Mouse (Mus musculus) forebrain, embryonic 12.5 days (tissue): ENCODE data around the gene Klk1b5. TPM values are rescaled to one million over a fixed set of nuclear protein-coding genes. Genes with fewer than 3 reads are reported as not detected.
"Not testable (repeated sequence)": the region's sequence is repeated elsewhere in the genome, so short reads cannot be mapped to it uniquely, and the experiment has no call there.

Experiments used
- ATAC-seq: fragments of 200-750 bp; cut with Nextera tagmentation; 2 replicates; pipeline ENCODE4 v1.8.0; 2017; ENCODE audit warnings: moderate TSS enrichment; ENCODE audit not compliant: low FRiP score
- H3K27ac ChIP-seq: fragments of 300-500 bp; sonication (generic); 2 replicates; pipeline ENCODE4 v1.5.1; 2016; ENCODE audit warnings: mild to moderate bottlenecking
- H3K27me3 ChIP-seq: fragments of 300-500 bp; sonication (generic); 2 replicates; pipeline ENCODE4 v1.6.1; 2016; ENCODE audit warnings: mild to moderate bottlenecking
- H3K36me3 ChIP-seq: fragments of 300-500 bp; sonication (generic); replicated peaks from 2 replicates; pipeline ENCODE4 v1.6.1; 2016; ENCODE audit warnings: mild to moderate bottlenecking
- H3K4me1 ChIP-seq: fragments of 300-500 bp; sonication (generic); 2 replicates; pipeline ENCODE4 v1.6.1; 2016
- H3K4me2 ChIP-seq: fragments of 300-500 bp; sonication (generic); 2 replicates; pipeline ENCODE4 v1.6.1; 2016; ENCODE audit warnings: mild to moderate bottlenecking, moderate library complexity
- H3K4me3 ChIP-seq: fragments of 300-500 bp; sonication (generic); replicated peaks from 2 replicates; pipeline ENCODE4 v1.5.1; 2016; ENCODE audit warnings: mild to moderate bottlenecking
- H3K9ac ChIP-seq: fragments of 300-500 bp; sonication (generic); 2 replicates; pipeline ENCODE4 v1.6.1; 2016; ENCODE audit warnings: mild to moderate bottlenecking
- H3K9me3 ChIP-seq: fragments of 300-500 bp; sonication (generic); 2 replicates; pipeline ENCODE4 v1.6.1; 2016
- WGBS: fragments of 180-500 bp; shearing (Covaris S2); methylation state at CpG from one replicate; pipeline ENCODE4 v1.1.7; 2016; 5-methylcytosine and 5-hydroxymethylcytosine counted together
- polyA plus RNA-seq: library from polyadenylated mRNA; unstranded; fragments of >200 nt; fragmentation: Nextera tagmentation; extraction: Ambion mirVana; gene quantifications from 2 replicates; pipeline ENCODE4 v1.2.1, GENCODE M21; 2016

The Klk1b5 gene
- not detected in 2 replicates for polyA plus RNA-seq

- H3K9ac ChIP-seq, result no peak within 1 kb of the TSS
- H3K36me3 ChIP-seq, result no peaks in the 10 kb centered on the region
- WGBS, result 89% methylated on average over 1 of the region's 1 CpGs
- ATAC-seq, result no peak
- H3K4me2 ChIP-seq, result no peak within 1 kb of the TSS
- H3K9me3 ChIP-seq, result no peaks in the 10 kb centered on the region
- no peak within 1 kb of the TSS for H3K27ac ChIP-seq
- H3K4me1 ChIP-seq, result no peaks in the 10 kb centered on the region
- no peak within 1 kb of the TSS for H3K4me3 ChIP-seq
- H3K27me3 ChIP-seq, result no peaks in the 10 kb centered on the region
Measured at GRCm38 (mm10) chr7:44215645-44216044, at the start of gene Klk1b5. TSS of gene Klk1b5 (plus strand) at chr7:44215945.

GRCm38 (mm10) chr7:44179299-44180045 lies 36.3 kb upstream of the Klk1b5 start:
- H3K4me2 ChIP-seq, result no peak overlapping the region

GRCm38 (mm10) chr7:44186516-44186915 lies 29.2 kb upstream of the Klk1b5 start:
- H3K4me3 ChIP-seq, H3K4me1 ChIP-seq, H3K36me3 ChIP-seq, ATAC-seq, H3K27ac ChIP-seq, H3K27me3 ChIP-seq, H3K9me3 ChIP-seq, H3K4me2 ChIP-seq, H3K9ac ChIP-seq: not testable (repeated sequence)
- WGBS, result 70% methylated on average over 8 of the region's 8 CpGs

More at GRCm38 (mm10) chr7:44179299-44180045, 36.3 kb upstream of the Klk1b5 start:
- H3K36me3 ChIP-seq, result no peaks in the 10 kb centered on the region
- H3K4me3 ChIP-seq, result no peak overlapping the region
- WGBS, result 27% methylated on average over 9 of the region's 9 CpGs
- no peaks in the 10 kb centered on the region for H3K27me3 ChIP-seq
- no peaks in the 10 kb centered on the region; the same call in 1 of the 2 replicates for H3K9me3 ChIP-seq
- ATAC-seq, result no peak
- no peaks in the 10 kb centered on the region for H3K4me1 ChIP-seq
- H3K27ac ChIP-seq, result no peak overlapping the region
- H3K9ac ChIP-seq, result no peak overlapping the region

- not testable (repeated sequence) for ATAC-seq, H3K9me3 ChIP-seq, H3K36me3 ChIP-seq, H3K4me3 ChIP-seq, H3K4me2 ChIP-seq, H3K27me3 ChIP-seq, H3K9ac ChIP-seq, H3K4me1 ChIP-seq, H3K27ac ChIP-seq
Measured at GRCm38 (mm10) chr7:44187936-44188335, 27.8 kb upstream of the Klk1b5 start, which contains the start of gene Klk1b24. TSS of gene Klk1b24 (plus strand) at chr7:44188236.

GRCm38 (mm10) chr7:44193466-44193865 lies 22.3 kb upstream of the Klk1b5 start:
- ATAC-seq, H3K4me2 ChIP-seq, H3K36me3 ChIP-seq, H3K27ac ChIP-seq, H3K9me3 ChIP-seq, H3K27me3 ChIP-seq, H3K4me1 ChIP-seq, H3K4me3 ChIP-seq, H3K9ac ChIP-seq: not testable (repeated sequence)
- WGBS, result 86% methylated on average over 1 of the region's 1 CpGs

GRCm38 (mm10) chr7:44197891-44198290 lies 17.9 kb upstream of the Klk1b5 start, which contains the start of gene Klk1b3:
TSS of gene Klk1b3 (plus strand) at chr7:44198191.
- Histone ChIP-seq H3K9me3 (no peaks in the 10 kb centered on the region), H3K4me1 (no peaks in the 10 kb centered on the region), H3K27me3 (no peaks in the 10 kb centered on the region), H3K9ac (no peak within 1 kb of the TSS), H3K4me3 (no peak within 1 kb of the TSS), H3K4me2 (no peak within 1 kb of the TSS), H3K36me3 (no peaks in the 10 kb centered on the region), H3K27ac (no peak within 1 kb of the TSS)
- 65% methylated on average over 3 of the region's 3 CpGs for WGBS
- no peak for ATAC-seq

GRCm38 (mm10) chr7:44207135-44207534 lies 8.6 kb upstream of the Klk1b5 start, which contains the start of gene Klk1b4:
TSS of gene Klk1b4 (plus strand) at chr7:44207435.
- H3K9me3 ChIP-seq, H3K9ac ChIP-seq, ATAC-seq, H3K27ac ChIP-seq, H3K27me3 ChIP-seq, H3K4me2 ChIP-seq, H3K4me1 ChIP-seq, H3K36me3 ChIP-seq, H3K4me3 ChIP-seq: not testable (repeated sequence)
- whole genome bisulfite sequencing, result 56% methylated on average over 3 of the region's 3 CpGs

- no peak overlapping the region for H3K27ac ChIP-seq
- H3K4me3 ChIP-seq, result no peak overlapping the region
- no peaks in the 10 kb centered on the region for H3K36me3 ChIP-seq
- H3K27me3 ChIP-seq, result no peaks in the 10 kb centered on the region
- H3K9me3 ChIP-seq, result no peaks in the 10 kb centered on the region
- no peak for ATAC-seq
- H3K4me1 ChIP-seq, result no peaks in the 10 kb centered on the region
- no peak overlapping the region for H3K9ac ChIP-seq
- no peak overlapping the region for H3K4me2 ChIP-seq
- WGBS, result 90% methylated on average over 3 of the region's 3 CpGs
Measured at GRCm38 (mm10) chr7:44208307-44208706, 7.4 kb upstream of the Klk1b5 start.

- not testable (repeated sequence) for H3K36me3 ChIP-seq, H3K4me1 ChIP-seq, H3K4me3 ChIP-seq, ATAC-seq, H3K9me3 ChIP-seq, H3K9ac ChIP-seq, H3K27ac ChIP-seq, H3K27me3 ChIP-seq, H3K4me2 ChIP-seq
- WGBS, result 79% methylated on average over 9 of the region's 10 CpGs
Measured at GRCm38 (mm10) chr7:44221601-44222000, 5.9 kb downstream of the Klk1b5 start.

GRCm38 (mm10) chr7:44222335-44222734 lies 6.6 kb downstream of the Klk1b5 start:
- not testable (repeated sequence) for H3K27me3 ChIP-seq, H3K4me2 ChIP-seq, H3K9me3 ChIP-seq, H3K4me3 ChIP-seq, H3K4me1 ChIP-seq, H3K27ac ChIP-seq, H3K9ac ChIP-seq, H3K36me3 ChIP-seq, ATAC-seq
- 81% methylated on average over 6 of the region's 6 CpGs for WGBS

- no peaks in the 10 kb centered on the region for H3K36me3 ChIP-seq
- 42% methylated on average over 1 of the region's 1 CpGs for WGBS
- ATAC-seq, result no peak
Measured at GRCm38 (mm10) chr7:44225076-44225475, 9.3 kb downstream of the Klk1b5 start, which contains the start of gene Klk1. TSS of gene Klk1 (plus strand) at chr7:44225360.

GRCm38 (mm10) chr7:44235909-44236308 lies 20.2 kb downstream of the Klk1b5 start, which contains the start of gene Gm36864:
TSS of gene Gm36864 (plus strand) at chr7:44236177.
- WGBS, result 84% methylated on average over 3 of the region's 3 CpGs
- no peak for ATAC-seq
- no peak within 1 kb of the TSS for H3K4me2 ChIP-seq
- no peaks in the 10 kb centered on the region for H3K27me3 ChIP-seq
- H3K4me1 ChIP-seq, result no peaks in the 10 kb centered on the region
- no peak within 1 kb of the TSS for H3K27ac ChIP-seq
- H3K4me3 ChIP-seq, result no peak within 1 kb of the TSS
- H3K36me3 ChIP-seq, result no peaks in the 10 kb centered on the region
- H3K9me3 ChIP-seq, result no peaks in the 10 kb centered on the region
- H3K9ac ChIP-seq, result no peak within 1 kb of the TSS

More at GRCm38 (mm10) chr7:44225076-44225475, 9.3 kb downstream of the Klk1b5 start, which contains the start of gene Klk1:
- Histone ChIP-seq H3K9ac (no peak within 1 kb of the TSS), H3K4me2 (no peak within 1 kb of the TSS), H3K27ac (no peak within 1 kb of the TSS), H3K4me1 (no peaks in the 10 kb centered on the region), H3K9me3 (no peaks in the 10 kb centered on the region), H3K4me3 (no peak within 1 kb of the TSS), H3K27me3 (0 out of 2 replicates have a peak, but pooled peaks cover 3% of the 10 kb centered on the region)

- Histone ChIP-seq H3K4me1 (no peaks in the 10 kb centered on the region), H3K9ac (no peak overlapping the region), H3K4me2 (no peak overlapping the region), H3K27ac (no peak overlapping the region), H3K4me3 (no peak overlapping the region), H3K9me3 (no peaks in the 10 kb centered on the region), H3K27me3 (no peaks in the 10 kb centered on the region), H3K36me3 (no peaks in the 10 kb centered on the region)
- 59% methylated on average over 2 of the region's 2 CpGs for WGBS
- no peak for ATAC-seq
Measured at GRCm38 (mm10) chr7:44239913-44240312, 24.2 kb downstream of the Klk1b5 start.
